Mouse (Mus musculus): ENCODE data around the gene Flt1.

DNA sequence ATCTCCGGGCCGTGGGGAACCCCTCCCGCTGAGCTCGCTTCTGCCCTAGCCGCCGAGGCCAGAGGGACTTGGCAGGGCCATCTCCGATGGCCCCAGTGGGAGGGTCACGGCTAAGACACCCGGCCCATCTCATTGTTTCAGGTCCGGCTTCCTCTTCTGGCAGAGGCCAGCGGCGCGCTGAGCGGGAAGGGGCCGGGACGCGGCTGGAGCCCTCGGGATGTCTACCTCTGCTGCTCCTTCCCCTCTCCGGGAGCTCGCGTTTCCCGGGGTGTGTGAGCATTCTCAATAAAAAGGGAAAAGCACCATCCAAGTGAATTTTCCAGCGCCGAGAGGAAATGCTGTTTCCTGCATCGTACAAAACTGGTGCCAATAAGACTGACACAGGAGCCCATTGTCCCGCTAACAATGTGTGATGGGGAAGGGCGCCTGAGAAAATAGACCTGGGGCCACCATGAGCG lies 25.9 kb upstream of the Flt1 start:
- TF ChIP-seq CTCF (IDR thresholded peaks at IDR 0.05; ENCODE audit: insufficient read depth, low read length) = no peak
- TF ChIP-seq POLR2A (IDR thresholded peaks at IDR 0.05; ENCODE audit: borderline replicate concordance, extremely low read depth, low read depth, low read length) = no peak

All from lung, adult 2 months (tissue).